Mouse (Mus musculus): ENCODE data around the gene Bcl2l15. TPM values are rescaled to one million over a fixed set of nuclear protein-coding genes. Genes with fewer than 3 reads are reported as not detected.

Bcl2l15 gene
- 0.83 TPM for polyA plus RNA-seq (2014; fragmentation: Illumina TruSeq; extraction: RNeasy Lipid Tissue Mini Kit (QIAGEN cat#74804))

DNA sequence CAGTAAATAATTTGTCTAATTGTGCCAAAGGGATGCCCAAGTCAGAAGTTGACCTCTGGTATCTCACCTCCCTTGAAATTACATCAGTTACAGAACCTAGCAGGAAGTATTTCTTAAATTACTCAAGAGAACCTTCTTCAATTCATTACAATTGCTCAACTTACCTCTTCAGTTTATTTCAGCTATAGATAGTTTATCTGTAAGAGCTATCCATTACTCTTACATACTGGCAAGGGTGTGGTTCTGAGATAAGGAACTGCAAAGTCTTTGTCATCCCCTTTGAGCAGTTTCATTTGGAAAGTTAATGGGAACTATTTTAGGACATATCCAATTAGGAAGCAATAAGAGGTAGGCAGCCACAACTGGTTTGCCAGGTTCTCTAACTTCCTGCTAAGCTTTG lies at the start of gene Bcl2l15:
Bcl2l15 (plus strand) TSS at position 176 of the 400 bp plus-strand sequence.

GRCm38 (mm10) chr3:103791230-103792110 lies 40.9 kb upstream of the Bcl2l15 start, which contains the start of gene Hipk1:
TSS of gene Hipk1 (minus strand) at chr3:103791563.

GRCm38 (mm10) chr3:103808891-103809798 lies 23.3 kb upstream of the Bcl2l15 start, which contains the start of the genes Dclre1b, Ap4b1 and Gm43064:
TSS of gene Dclre1b (minus strand) at chr3:103809444.
TSS of gene Ap4b1 (plus strand) at chr3:103809520.
TSS of gene Gm43064 (plus strand) at chr3:103809573.

DNA sequence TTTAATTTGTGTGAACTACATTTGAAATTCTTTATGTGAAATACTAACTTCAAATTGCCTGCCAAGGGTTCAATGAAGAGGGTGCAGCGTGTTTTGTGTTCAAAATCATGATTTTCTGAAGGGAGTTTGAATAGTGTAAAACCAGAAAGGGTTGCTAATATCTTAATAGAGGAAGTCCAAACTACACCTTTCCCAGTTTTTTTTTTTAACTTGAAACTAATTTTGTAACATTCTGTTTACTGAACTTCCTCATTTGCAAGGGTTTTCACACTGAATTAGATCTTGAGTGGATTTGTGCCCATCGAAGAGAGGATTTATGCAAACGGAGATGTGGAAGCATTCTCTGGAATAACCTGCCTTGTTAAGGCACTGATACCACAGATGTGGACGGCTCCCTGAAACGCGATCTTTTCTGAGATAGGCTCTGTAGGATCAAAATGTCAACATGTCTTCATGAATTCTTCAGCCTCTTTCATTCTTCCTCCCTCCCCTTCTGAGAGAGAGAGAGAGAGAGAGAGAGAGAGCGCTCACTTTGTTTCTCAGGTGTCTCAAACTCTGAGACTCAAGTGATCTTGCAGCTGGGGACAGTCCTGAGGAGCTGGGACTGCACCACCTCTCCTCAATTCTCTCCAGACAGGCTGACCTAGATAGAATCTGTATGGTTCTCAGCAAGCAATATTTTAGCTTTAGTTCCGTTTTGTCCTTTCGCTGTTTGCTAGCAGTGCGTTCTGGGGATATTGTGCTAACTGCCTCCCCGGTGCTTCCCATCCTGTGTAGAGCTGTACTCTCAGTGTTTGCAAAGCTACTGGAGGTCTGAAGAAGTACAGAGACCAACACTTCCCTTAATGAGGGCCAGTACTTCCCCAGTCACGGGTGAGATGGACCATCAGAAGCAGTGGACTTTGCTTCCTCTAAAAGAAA lies 26.7 kb downstream of the Bcl2l15 start, which contains the start of gene Ptpn22:
Ptpn22 (plus strand) TSS at position 915 of the 921 bp plus-strand sequence.

Other genes with a start within 250 kb of the Bcl2l15 start
- gene Atg4a-ps, start 186.5 kb upstream of the Bcl2l15 start, polyA plus RNA-seq (2014; fragmentation: Illumina TruSeq; extraction: RNeasy Lipid Tissue Mini Kit (QIAGEN cat#74804)): 0.23 TPM
- gene Olfml3, start 94.6 kb upstream of the Bcl2l15 start, polyA plus RNA-seq (2014; fragmentation: Illumina TruSeq; extraction: RNeasy Lipid Tissue Mini Kit (QIAGEN cat#74804)): 16.2 TPM
- not detected for gene Gm10964, start 93.2 kb upstream of the Bcl2l15 start, polyA plus RNA-seq (2014; fragmentation: Illumina TruSeq; extraction: RNeasy Lipid Tissue Mini Kit (QIAGEN cat#74804))
- gene Hipk1, start 41.0 kb upstream of the Bcl2l15 start, polyA plus RNA-seq (2014; fragmentation: Illumina TruSeq; extraction: RNeasy Lipid Tissue Mini Kit (QIAGEN cat#74804)): 103 TPM
- gene Dclre1b, start 23.2 kb upstream of the Bcl2l15 start, polyA plus RNA-seq (2014; fragmentation: Illumina TruSeq; extraction: RNeasy Lipid Tissue Mini Kit (QIAGEN cat#74804)): 11.6 TPM
- 7.8 TPM for gene Ap4b1, start 23.1 kb upstream of the Bcl2l15 start, polyA plus RNA-seq (2014; fragmentation: Illumina TruSeq; extraction: RNeasy Lipid Tissue Mini Kit (QIAGEN cat#74804))
- not detected for gene Gm43064, start 23.0 kb upstream of the Bcl2l15 start, polyA plus RNA-seq (2014; fragmentation: Illumina TruSeq; extraction: RNeasy Lipid Tissue Mini Kit (QIAGEN cat#74804))
- 62.3 TPM for gene Ptpn22, start 27.2 kb downstream of the Bcl2l15 start, polyA plus RNA-seq (2014; fragmentation: Illumina TruSeq; extraction: RNeasy Lipid Tissue Mini Kit (QIAGEN cat#74804))
- gene Rsbn1, start 81.5 kb downstream of the Bcl2l15 start, polyA plus RNA-seq (2014; fragmentation: Illumina TruSeq; extraction: RNeasy Lipid Tissue Mini Kit (QIAGEN cat#74804)): 79.2 TPM
- 43.4 TPM for gene Phtf1, start 135.5 kb downstream of the Bcl2l15 start, polyA plus RNA-seq (2014; fragmentation: Illumina TruSeq; extraction: RNeasy Lipid Tissue Mini Kit (QIAGEN cat#74804))